Mouse (Mus musculus) forebrain, embryonic 16.5 days (tissue): Measurements from ENCODE around the gene Dip2a. TPM values are rescaled to one million over a fixed set of nuclear protein-coding genes. Genes with fewer than 3 reads are reported as not detected.

Experiments used
- ATAC-seq: fragments of 200-750 bp; cut with Nextera tagmentation; 2 replicates; pipeline ENCODE4 v1.8.0; 2017; ENCODE audit warnings: mild to moderate bottlenecking, moderate library complexity
- H3K27ac ChIP-seq: fragments of 300-500 bp; sonication (generic); 2 replicates; pipeline ENCODE4 v1.5.1; 2014; ENCODE audit warnings: low read length, control low read depth
- H3K27me3 ChIP-seq: fragments of 300-500 bp; sonication (generic); replicated peaks from 2 replicates; pipeline ENCODE4 v1.6.1; 2014; ENCODE audit warnings: low read length; ENCODE audit not compliant: control insufficient read depth, insufficient read depth
- H3K36me3 ChIP-seq: fragments of 300-500 bp; sonication (generic); 2 replicates; pipeline ENCODE4 v1.6.1; 2014; ENCODE audit not compliant: control insufficient read depth, insufficient read depth
- H3K4me1 ChIP-seq: fragments of 300-500 bp; sonication (generic); replicated peaks from 2 replicates; pipeline ENCODE4 v1.6.1; 2014; ENCODE audit warnings: low read length; ENCODE audit not compliant: control insufficient read depth, insufficient read depth
- H3K4me2 ChIP-seq: fragments of 300-500 bp; sonication (generic); 2 replicates; pipeline ENCODE4 v1.6.1; 2014; ENCODE audit warnings: mild to moderate bottlenecking, low read length, control low read depth
- H3K4me3 ChIP-seq: fragments of 300-500 bp; sonication (generic); replicated peaks from 2 replicates; pipeline ENCODE4 v1.5.1; 2014; ENCODE audit warnings: mild to moderate bottlenecking, low read length, control low read depth
- H3K9ac ChIP-seq: fragments of 300-500 bp; sonication (generic); replicated peaks from 2 replicates; pipeline ENCODE4 v1.6.1; 2014; ENCODE audit warnings: low read depth, low read length, control low read depth
- H3K9me3 ChIP-seq: fragments of 300-500 bp; sonication (generic); 2 replicates; pipeline ENCODE4 v1.6.1; 2016; ENCODE audit warnings: low read length; ENCODE audit not compliant: control insufficient read depth
- WGBS: fragments of 180-500 bp; shearing (Covaris S2); extraction: QIAGEN DNeasy Blood & Tissue Kit; methylation state at CpG from one replicate; pipeline ENCODE4 v1.1.7; 2014; 5-methylcytosine and 5-hydroxymethylcytosine counted together
- polyA plus RNA-seq: library from polyadenylated mRNA; unstranded; fragments of >200 nt; fragmentation: Nextera tagmentation; extraction: Ambion mirVana; gene quantifications from 2 replicates; pipeline ENCODE4 v1.2.1, GENCODE M21; 2015

Gene Dip2a
- polyA plus RNA-seq, 1 experiment from 2014 or later: 19.6 TPM

- H3K9ac ChIP-seq: peak within 1 kb of the TSS; percentile 95
- peak within 1 kb of the TSS; percentile 86 for H3K27ac ChIP-seq
- ATAC-seq: peak; percentile 98
- no peaks in the 10 kb centered on the region; the same call in 1 of the 2 replicates for H3K36me3 ChIP-seq
- under 1% methylated on average over 45 of the region's 47 CpGs for whole genome bisulfite sequencing
- H3K9me3 ChIP-seq: no peaks in the 10 kb centered on the region
- peak within 1 kb of the TSS; percentile 85 for H3K4me3 ChIP-seq
- H3K27me3 ChIP-seq: no peaks in the 10 kb centered on the region
- H3K4me2 ChIP-seq: peak within 1 kb of the TSS; percentile 57
- H3K4me1 ChIP-seq: peaks cover 17% of the 10 kb centered on the region
These were observed 107.5 kb downstream of the Dip2a start, which contains the start of gene Prmt2 for GRCm38 (mm10) chr10:76237341-76238225. Gene Prmt2 (minus strand): TSS chr10:76237865.

- Histone ChIP-seq H3K27me3 (no peaks in the 10 kb centered on the region), H3K4me2 (no peak overlapping the region), H3K9ac (no peak overlapping the region), H3K4me1 (no peaks in the 10 kb centered on the region), H3K9me3 (no peaks in the 10 kb centered on the region), H3K36me3 (0 out of 2 replicates have a peak, but pooled peaks cover 4% of the 10 kb centered on the region), H3K27ac (no peak overlapping the region), H3K4me3 (no peak overlapping the region)
- 78% methylated on average over 1 of the region's 1 CpGs for WGBS
- ATAC-seq: no peak
These were observed 115.5 kb downstream of the Dip2a start for GRCm38 (mm10) chr10:76229627-76230026.

GRCm38 (mm10) chr10:76225944-76226343 is 119.1 kb downstream of the Dip2a start:
- peaks cover 22% of the 10 kb centered on the region for H3K36me3 ChIP-seq
- no peak overlapping the region for H3K27ac ChIP-seq
- H3K27me3 ChIP-seq: no peaks in the 10 kb centered on the region
- H3K4me2 ChIP-seq: no peak overlapping the region
- H3K4me3 ChIP-seq: no peak overlapping the region
- no peaks in the 10 kb centered on the region for H3K4me1 ChIP-seq
- no peak for ATAC-seq
- H3K9ac ChIP-seq: no peak overlapping the region
- 95% methylated on average over 11 of the region's 11 CpGs for WGBS
- H3K9me3 ChIP-seq: no peaks in the 10 kb centered on the region

- H3K27ac ChIP-seq: no peak overlapping the region
- peaks cover 70% of the 10 kb centered on the region for H3K36me3 ChIP-seq
- H3K4me3 ChIP-seq: no peak overlapping the region
- 0 out of 2 replicates have a peak, but pooled peaks cover 5% of the 10 kb centered on the region for H3K9me3 ChIP-seq
- H3K9ac ChIP-seq: no peak overlapping the region
- no peaks in the 10 kb centered on the region for H3K4me1 ChIP-seq
- no peak overlapping the region for H3K4me2 ChIP-seq
- no peaks in the 10 kb centered on the region for H3K27me3 ChIP-seq
- ATAC-seq: no peak
- 91% methylated on average over 9 of the region's 9 CpGs for WGBS
These were observed 126.9 kb downstream of the Dip2a start for GRCm38 (mm10) chr10:76218240-76218639.

- no peak overlapping the region for H3K4me2 ChIP-seq
- 97% methylated on average over 17 of the region's 17 CpGs for WGBS
- no peak overlapping the region for H3K27ac ChIP-seq
- H3K4me3 ChIP-seq: no peak overlapping the region
- no peak for ATAC-seq
- no peaks in the 10 kb centered on the region for H3K27me3 ChIP-seq
- peaks cover 63% of the 10 kb centered on the region for H3K36me3 ChIP-seq
- no peaks in the 10 kb centered on the region for H3K4me1 ChIP-seq
- 0 out of 2 replicates have a peak, but pooled peaks cover 5% of the 10 kb centered on the region for H3K9me3 ChIP-seq
- no peak overlapping the region for H3K9ac ChIP-seq
These were observed 128.0 kb downstream of the Dip2a start for GRCm38 (mm10) chr10:76217056-76217455.

GRCm38 (mm10) chr10:76214161-76214560 is 130.9 kb downstream of the Dip2a start:
- Histone ChIP-seq H3K4me2 (no peak overlapping the region), H3K27me3 (no peaks in the 10 kb centered on the region), H3K4me3 (no peak overlapping the region), H3K9ac (no peak overlapping the region), H3K27ac (no peak overlapping the region), H3K36me3 (peaks cover 46% of the 10 kb centered on the region), H3K9me3 (0 out of 2 replicates have a peak, but pooled peaks cover 5% of the 10 kb centered on the region), H3K4me1 (no peaks in the 10 kb centered on the region)
- no peak for ATAC-seq
- 89% methylated on average over 4 of the region's 4 CpGs for WGBS

GRCm38 (mm10) chr10:76212121-76212520 is 133.0 kb downstream of the Dip2a start:
- Histone ChIP-seq H3K4me1 (no peaks in the 10 kb centered on the region), H3K27me3 (no peaks in the 10 kb centered on the region), H3K36me3 (peaks cover 44% of the 10 kb centered on the region), H3K9me3 (0 out of 2 replicates have a peak, but pooled peaks cover 5% of the 10 kb centered on the region), H3K27ac (no peak overlapping the region), H3K9ac (no peak overlapping the region), H3K4me2 (no peak overlapping the region), H3K4me3 (no peak overlapping the region)
- 98% methylated on average over 6 of the region's 6 CpGs for WGBS
- no peak for ATAC-seq

GRCm38 (mm10) chr10:76210806-76211205 is 134.3 kb downstream of the Dip2a start:
- Histone ChIP-seq H3K4me1 (no peaks in the 10 kb centered on the region), H3K27me3 (no peaks in the 10 kb centered on the region), H3K9ac (no peak overlapping the region), H3K9me3 (0 out of 2 replicates have a peak, but pooled peaks cover 5% of the 10 kb centered on the region), H3K4me3 (no peak overlapping the region), H3K4me2 (no peak overlapping the region), H3K36me3 (peaks cover 35% of the 10 kb centered on the region), H3K27ac (no peak overlapping the region)
- 96% methylated on average over 7 of the region's 7 CpGs for WGBS
- ATAC-seq: no peak
